Mouse (Mus musculus) left cerebral cortex, postnatal 10 days (tissue): ENCODE results near the gene Zfp276. TPM values are rescaled to one million over a fixed set of nuclear protein-coding genes. Genes with fewer than 3 reads are reported as not detected.
"Not testable (repeated sequence)": the region's sequence is repeated elsewhere in the genome, so short reads cannot be mapped to it uniquely, and the experiment has no call there.

Experiments used
- DNase-seq, 2 experiments: peaks; one replicate each; pipeline ENCODE4 v3.0.0; 2021 to 2022; ENCODE audit warnings: low spot score in 2 of 2, mixed read lengths in 1 of 2; ENCODE audit errors: extremely low spot score in 1 of 2
- intact Hi-C: fragments of 180-260 bp; cut with DNase I; formaldehyde crosslinking; loops from one replicate; pipeline ENCODE4 v1.15.1; 2025
- total RNA-seq, 2 experiments: library from RNA; stranded (reverse); gene quantifications; 2 replicates each; pipeline ENCODE4 v1.2.3; 2021

The Zfp276 gene
- 10 to 100 TPM; 21.6 to 25.2 TPM for total RNA-seq

- intact Hi-C loops: loop anchor here (10.0 kb wide), 1 partner anchor 111 kb away; no protein-coding TSS in a partner anchor
- peak; percentile 68 to 94 for DNase-seq
These were observed at the start of gene Zfp276, which contains the start of gene Vps9d1 for GRCm38 (mm10) chr8:123254099-123254885. Zfp276 (plus strand) TSS chr8:123254195. Vps9d1 (minus strand) TSS chr8:123254348.

DNA sequence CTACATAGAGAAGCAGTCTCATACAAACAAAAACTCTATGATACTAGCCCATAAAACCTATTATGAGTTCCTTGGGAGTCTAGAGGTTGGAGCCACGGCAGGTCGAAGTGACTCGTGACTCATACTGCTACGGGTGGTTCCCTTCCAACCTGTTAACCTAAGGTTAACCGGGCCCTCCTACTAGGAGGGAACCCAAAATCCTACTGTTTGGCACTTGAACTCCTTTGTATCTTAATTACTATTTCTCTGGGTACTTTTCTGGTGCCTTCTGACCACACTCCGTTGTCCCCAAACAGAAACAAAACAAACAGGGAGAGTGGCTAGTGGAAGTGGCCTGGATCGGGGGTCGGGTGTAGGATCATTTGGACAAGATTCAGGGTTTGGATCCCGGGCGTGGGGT, 42.1 kb upstream of the Zfp276 start:
- no peak for DNase-seq
- intact Hi-C loops: no loop called here

GRCm38 (mm10) chr8:123212321-123213117, 41.5 kb upstream of the Zfp276 start, which contains the start of the genes Chmp1a and Spata33:
Chmp1a (minus strand) TSS chr8:123212763.
Spata33 (plus strand) TSS chr8:123212832.
- DNase-seq: peak; percentile 89 to 94
- intact Hi-C loops: no loop called here

DNA sequence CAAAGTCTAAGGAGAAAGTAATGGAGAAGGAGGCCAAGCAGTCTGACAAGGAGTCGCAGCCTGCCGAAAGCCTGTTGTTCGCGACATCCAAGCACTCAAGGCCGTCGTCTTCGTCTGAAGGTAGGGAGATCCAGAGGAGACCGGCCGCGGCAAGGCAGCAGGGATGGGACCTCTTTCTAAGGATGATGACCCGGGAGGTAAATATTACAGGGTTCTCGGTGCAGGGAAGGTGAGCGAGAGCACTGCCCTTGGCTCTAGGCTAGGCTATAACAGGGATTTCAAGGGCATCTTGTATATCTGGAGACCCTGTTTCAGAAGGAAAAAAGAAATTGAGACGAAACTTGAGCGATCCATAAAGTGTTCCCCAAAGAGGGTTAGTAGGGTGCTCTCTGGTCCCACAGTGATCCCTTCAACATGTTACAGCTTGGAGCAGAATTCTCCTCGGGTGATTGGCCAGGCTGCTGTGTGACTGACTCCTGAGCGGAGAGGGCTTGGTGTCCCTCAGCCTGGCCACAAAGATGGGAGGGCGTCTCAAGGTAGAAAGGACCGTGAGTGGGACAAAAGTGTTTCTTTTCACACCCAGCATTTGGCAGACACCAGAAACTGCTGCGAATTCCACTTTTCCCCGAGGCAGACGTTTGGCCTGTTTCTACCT, 40.8 kb upstream of the Zfp276 start:
- no peak for DNase-seq
- intact Hi-C loops: no loop called here

GRCm38 (mm10) chr8:123215430-123215829, 38.6 kb upstream of the Zfp276 start:
- intact Hi-C loops: no loop called here
- DNase-seq: no peak

DNA sequence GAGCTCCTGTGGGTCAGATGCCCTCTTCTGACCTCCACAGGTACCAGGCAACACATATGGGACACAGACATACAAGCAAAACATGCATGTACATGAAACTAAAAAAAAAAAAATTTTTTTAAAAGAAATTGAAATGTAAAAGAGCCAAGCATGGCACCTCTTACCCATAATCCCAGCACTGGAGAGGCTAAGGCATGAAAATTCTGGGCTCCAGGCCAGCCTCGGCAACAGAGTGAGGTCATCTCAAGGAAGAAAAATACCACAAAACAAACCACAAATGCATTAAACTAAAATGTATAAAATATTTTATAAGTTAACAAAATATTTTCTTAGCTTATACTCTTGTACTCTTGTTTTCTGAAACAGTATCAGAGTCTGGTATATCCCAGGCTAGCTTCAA, 33.1 kb upstream of the Zfp276 start:
- intact Hi-C loops: no loop called here
- DNase-seq: no peak

DNA sequence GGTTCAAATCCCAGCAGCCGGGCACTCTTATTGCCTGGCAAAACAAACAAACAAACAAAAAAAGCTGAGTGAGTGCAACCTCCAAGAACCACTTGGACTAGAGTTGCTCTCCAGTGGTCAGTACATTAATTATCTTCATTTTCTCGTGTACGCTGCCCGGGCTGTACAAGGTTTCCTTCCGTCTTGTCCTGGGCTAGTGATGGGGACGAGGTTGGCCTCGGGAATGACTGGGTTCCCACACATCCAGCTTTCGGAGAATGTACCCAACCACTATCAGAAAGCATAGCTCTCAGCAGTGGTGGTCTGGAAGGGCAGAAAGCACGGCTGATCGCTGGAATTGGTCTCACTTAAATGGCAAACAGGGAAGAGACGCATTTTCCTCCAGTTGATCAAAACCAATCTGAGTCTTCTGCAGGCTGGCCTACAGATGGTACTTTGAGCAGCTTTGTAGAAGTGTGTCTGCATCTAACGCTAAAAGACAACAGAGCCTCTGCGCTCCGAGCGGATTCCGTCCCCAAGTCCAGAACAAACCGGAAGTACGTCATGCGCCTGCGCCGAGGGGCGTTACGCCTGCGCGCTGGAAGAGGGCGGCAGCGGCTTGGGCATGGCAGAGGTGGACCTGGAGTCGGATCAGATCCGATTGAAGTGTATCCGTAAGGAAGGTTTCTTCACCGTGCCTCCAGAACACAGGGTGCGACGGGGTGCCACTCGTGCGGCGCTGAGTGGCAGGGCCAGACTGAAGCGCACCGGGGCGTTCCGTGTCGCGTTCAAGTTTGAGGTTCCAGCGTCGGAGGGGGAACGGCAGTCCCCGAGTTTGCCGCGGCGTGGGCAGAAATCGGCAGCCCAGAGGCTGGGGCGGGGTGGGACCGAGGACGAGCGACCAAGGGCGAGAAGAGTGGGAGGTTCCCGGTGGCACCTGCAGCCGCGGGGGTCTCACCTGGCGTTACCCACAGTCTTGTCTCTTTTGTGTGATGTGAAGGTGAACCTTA, 29.4 kb upstream of the Zfp276 start, which contains the start of gene Cdk10:
Gene Cdk10 (plus strand): TSS at position 565 of the 989 bp plus-strand sequence.
- intact Hi-C loops: no loop called here
- peak; percentile 90 to 95 for DNase-seq

DNA sequence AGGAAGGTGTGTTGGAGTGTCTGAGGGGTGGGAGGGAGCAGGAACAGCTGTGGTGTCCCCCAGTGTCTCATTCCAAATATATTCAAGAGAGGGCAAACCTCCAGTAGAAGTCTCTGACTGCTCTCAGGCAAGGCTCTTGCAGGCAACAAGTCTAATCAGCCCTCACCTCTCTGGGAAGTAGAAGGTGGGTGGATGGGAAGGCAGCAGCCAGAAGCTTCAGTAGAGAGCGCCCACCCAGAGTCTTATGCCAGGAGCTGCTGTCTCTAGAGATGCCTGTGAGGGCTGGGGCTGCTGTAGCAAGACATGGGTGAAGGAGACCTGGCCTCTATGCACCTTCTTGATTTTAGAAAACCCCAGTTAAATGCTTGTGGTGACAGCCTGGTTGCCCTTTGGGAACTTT, 25.6 kb upstream of the Zfp276 start:
- intact Hi-C loops: no loop called here

GRCm38 (mm10) chr8:123230326-123230725, 23.7 kb upstream of the Zfp276 start:
- intact Hi-C loops, DNase-seq: not testable (repeated sequence)

More for the DNA sequence above, 25.6 kb upstream of the Zfp276 start:
- no peak for DNase-seq

DNA sequence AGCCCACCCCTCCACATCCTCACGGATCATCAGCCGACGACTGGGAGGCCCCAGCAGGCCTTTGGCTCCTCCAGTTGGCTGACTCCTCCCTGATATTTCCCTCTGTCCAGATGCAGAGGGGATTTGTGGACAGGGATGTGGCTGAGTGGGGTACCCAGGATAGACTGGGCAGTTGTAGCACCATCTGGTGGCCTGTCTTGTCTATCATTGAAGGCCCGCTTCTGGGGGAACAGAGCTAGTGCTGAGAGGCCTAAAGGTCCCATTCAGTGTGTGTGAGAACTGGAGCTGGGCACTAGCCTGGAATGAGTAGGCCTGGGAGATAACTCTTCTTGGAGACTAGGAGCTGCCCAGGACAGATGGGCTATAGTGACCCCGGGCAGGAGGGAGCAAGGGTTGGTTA, 22.3 kb upstream of the Zfp276 start:
- intact Hi-C loops: no loop called here
- no peak for DNase-seq

GRCm38 (mm10) chr8:123232553-123232952, 21.4 kb upstream of the Zfp276 start:
- intact Hi-C loops: no loop called here
- no peak for DNase-seq

GRCm38 (mm10) chr8:123233300-123233699, 20.7 kb upstream of the Zfp276 start:
- intact Hi-C loops: no loop called here
- no peak for DNase-seq

DNA sequence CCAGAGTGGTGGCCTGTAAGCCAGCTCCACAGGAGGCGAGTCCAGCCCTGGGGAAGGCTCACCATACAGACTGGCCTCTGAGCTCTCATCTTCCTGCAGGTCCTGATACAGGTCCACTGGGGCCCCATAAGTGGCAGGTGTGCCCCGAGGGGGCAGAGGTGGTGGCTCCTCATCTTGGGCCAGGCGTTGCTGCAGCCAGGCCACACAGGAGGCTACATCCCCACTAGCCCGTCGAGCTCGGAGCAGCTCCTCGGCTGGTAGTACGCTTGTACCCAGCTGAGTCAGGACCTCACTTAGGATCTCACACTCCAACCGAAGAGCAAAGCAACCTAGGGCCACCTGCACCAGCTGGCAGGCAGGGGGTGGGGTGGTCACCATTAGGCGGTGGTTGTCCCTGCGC, 20.2 kb upstream of the Zfp276 start:
- no peak for DNase-seq
- intact Hi-C loops: no loop called here

DNA sequence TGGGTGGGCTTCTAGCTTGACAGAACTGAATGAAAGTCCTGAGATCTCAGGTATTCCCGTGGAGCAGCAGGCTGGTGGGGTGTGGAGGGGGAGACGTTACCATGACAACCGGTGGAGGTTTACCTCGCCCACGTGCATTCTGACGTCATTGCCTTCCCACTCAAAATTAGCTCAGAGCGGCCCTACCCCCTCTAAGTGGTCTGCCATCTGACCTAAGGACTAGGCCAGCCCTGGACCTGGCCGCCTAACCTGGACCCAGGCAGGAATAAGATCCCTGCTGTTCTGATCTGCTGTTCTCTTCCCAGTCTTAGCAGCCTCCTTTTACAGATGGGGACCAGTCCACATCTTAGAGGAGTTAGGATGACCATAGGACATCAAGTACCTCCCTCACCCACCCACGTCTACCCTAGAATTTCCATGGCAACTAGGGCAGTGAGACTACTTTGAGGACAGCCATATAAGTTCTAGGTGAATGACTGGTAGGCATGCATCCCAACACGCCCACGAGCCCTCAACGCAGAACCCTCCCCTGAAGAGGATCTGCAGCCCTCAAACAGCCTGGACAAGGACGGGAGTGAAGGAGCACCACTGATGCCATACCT, 19.0 kb upstream of the Zfp276 start:
- intact Hi-C loops: no loop called here
- DNase-seq: peak; percentile 75 to 77

- peak; percentile 74 to 91 for DNase-seq
- intact Hi-C loops: no loop called here
These were observed 18.2 kb upstream of the Zfp276 start, which contains the start of gene Spata2l for GRCm38 (mm10) chr8:123235520-123236497. Spata2l (minus strand) TSS chr8:123236233.

- intact Hi-C loops: no loop called here
- no peak for DNase-seq
These were observed 14.6 kb upstream of the Zfp276 start for GRCm38 (mm10) chr8:123239398-123239797.
